Mouse (Mus musculus) E14TG2a.4 (cell line): ENCODE data around the gene Adarb1.

Experiments used
- CTCF ChIP-seq: conservative IDR thresholded peaks from 2 replicates; pipeline ENCODE4 v1.5.1; 2014; ENCODE audit warnings: low read length
- NANOG ChIP-seq: IDR thresholded peaks from 2 replicates; pipeline ENCODE4 v1.6.1; 2014; ENCODE audit warnings: borderline replicate concordance, low read length, mixed read lengths
- POU5F1 ChIP-seq: IDR thresholded peaks from 2 replicates; pipeline ENCODE4 v1.6.1; 2014; ENCODE audit warnings: low read length, borderline replicate concordance

- TF ChIP-seq CTCF (no peak), POU5F1 (no peak), NANOG (no peak)
Measured at GRCm38 (mm10) chr10:77333518-77333917, 84.6 kb downstream of the Adarb1 start.
